In the genomic region with DNA sequence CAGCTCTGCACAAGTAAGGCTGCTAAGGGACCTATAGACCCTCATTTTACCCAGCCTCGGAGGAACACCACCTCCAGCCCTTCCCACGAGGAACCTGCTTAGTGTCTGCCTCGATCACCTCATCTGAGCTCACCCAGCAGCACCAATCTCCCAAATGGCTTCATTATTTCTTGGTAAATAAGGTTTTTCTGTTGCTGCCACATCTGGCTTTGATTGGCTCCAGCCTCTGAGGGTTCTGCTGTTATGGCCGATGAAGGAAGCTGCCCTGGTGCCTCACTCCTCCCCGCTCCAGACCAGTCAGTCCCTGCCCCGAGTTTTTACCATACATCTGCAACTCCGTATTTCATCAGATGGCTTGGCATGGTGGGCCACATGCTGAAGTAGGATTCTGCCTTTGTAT, we compare ENCODE assay signal across 29 mouse cellular contexts. TPM values are rescaled to one million over a fixed set of nuclear protein-coding genes. Genes with fewer than 3 reads are reported as not detected.
A peak's percentile ranks its signal among the peaks of the same experiment; 100 is the strongest.
DNase-seq lines count a peak whose midpoint lies in the region; ATAC-seq and TF ChIP-seq lines count a peak whose summit lies in the region.
"Had no signal": no experiment of that assay in that cellular context is flagged by ENCODE, and none has a peak within 500 bp of the region (broad histone marks: within the 10 kb centered on the region; RNA-seq: fewer than 3 reads in every experiment).

No protein-coding gene starts in this region.

- H3K4me1 ChIP-seq in hindbrain, embryonic 11.5 days (replicated peaks; ENCODE audit: control insufficient read depth, insufficient read depth, low read length): peaks cover 6% of the 10 kb centered on the region
- H3K4me1 ChIP-seq in hindbrain, embryonic 14.5 days (replicated peaks; ENCODE audit: control insufficient read depth, insufficient read depth, low read length): peaks cover 7% of the 10 kb centered on the region; the same call in 1 of the 2 replicates
- H3K4me1 ChIP-seq in embryonic facial prominence, embryonic 12.5 days: peaks cover 56% of the 10 kb centered on the region
- H3K4me1 ChIP-seq in limb, embryonic 14.5 days (ENCODE audit: control insufficient read depth, insufficient read depth, low read length): peaks cover 68% of the 10 kb centered on the region
- peaks cover 13% of the 10 kb centered on the region for H3K4me1 ChIP-seq in midbrain, embryonic 14.5 days (ENCODE audit: control insufficient read depth, insufficient read depth, low read length)

- no peak for TF ChIP-seq POLR2A in limb, embryonic 14.5 days (IDR thresholded peaks at IDR 0.05; ENCODE audit: borderline replicate concordance, extremely low read depth, insufficient read depth, insufficient read length)

- ATAC-seq in hindbrain, embryonic 11.5 days (ENCODE audit: low FRiP score): no peak
- ATAC-seq in hindbrain, embryonic 14.5 days (ENCODE audit: low FRiP score): no peak
- ATAC-seq in embryonic facial prominence, embryonic 12.5 days (ENCODE audit: insufficient number of reproducible peaks, insufficient read depth, low FRiP score, low TSS enrichment): no peak
- ATAC-seq in limb, embryonic 14.5 days (ENCODE audit: low FRiP score, low read depth): no peak
- no peak for ATAC-seq in midbrain, embryonic 14.5 days (ENCODE audit: low FRiP score, low TSS enrichment)
- ATAC-seq in megakaryocyte, adult 5-6 weeks (ENCODE audit: poor library complexity, severe bottlenecking): no peak
- ATAC-seq: activated CD4-positive, CD25-positive, alpha-beta regulatory T cell, adult 4 months; forebrain, embryonic 15.5 days had no signal

- H3K4me3 ChIP-seq in hindbrain, embryonic 11.5 days (ENCODE audit: low read depth, low read length): no peak overlapping the region
- no peak overlapping the region for H3K4me3 ChIP-seq in hindbrain, embryonic 14.5 days (replicated peaks; ENCODE audit: low read length)
- no peak overlapping the region for H3K4me3 ChIP-seq in embryonic facial prominence, embryonic 12.5 days
- no peak overlapping the region for H3K4me3 ChIP-seq in limb, embryonic 14.5 days (replicated peaks; ENCODE audit: low read length)
- no peak overlapping the region for H3K4me3 ChIP-seq in midbrain, embryonic 14.5 days (replicated peaks; ENCODE audit: low read depth, low read length)
- H3K4me3 ChIP-seq: forebrain, embryonic 15.5 days; hindbrain, embryonic 15.5 days; lung, embryonic 15.5 days; myocyte; neural tube, embryonic 13.5 days had no signal

- H3K9ac ChIP-seq in hindbrain, embryonic 11.5 days (ENCODE audit: low read depth, low read length): no peak overlapping the region
- no peak overlapping the region for H3K9ac ChIP-seq in hindbrain, embryonic 14.5 days
- H3K9ac ChIP-seq in embryonic facial prominence, embryonic 12.5 days: no peak overlapping the region
- no peak overlapping the region for H3K9ac ChIP-seq in limb, embryonic 14.5 days (ENCODE audit: low read depth, low read length, severe bottlenecking)
- H3K9ac ChIP-seq in midbrain, embryonic 14.5 days (replicated peaks; ENCODE audit: low read length): no peak overlapping the region
- H3K9ac ChIP-seq: forebrain, embryonic 15.5 days; hindbrain, embryonic 15.5 days; lung, embryonic 15.5 days; neural tube, embryonic 13.5 days had no signal

- no peaks in the 10 kb centered on the region for H3K9me3 ChIP-seq in hindbrain, embryonic 11.5 days (ENCODE audit: control insufficient read depth, low read length)
- no peaks in the 10 kb centered on the region for H3K9me3 ChIP-seq in hindbrain, embryonic 14.5 days (ENCODE audit: control insufficient read depth, low read length)
- H3K9me3 ChIP-seq in embryonic facial prominence, embryonic 12.5 days: no peaks in the 10 kb centered on the region
- no peaks in the 10 kb centered on the region for H3K9me3 ChIP-seq in limb, embryonic 14.5 days (ENCODE audit: control insufficient read depth, low read length)
- no peaks in the 10 kb centered on the region for H3K9me3 ChIP-seq in midbrain, embryonic 14.5 days (ENCODE audit: control insufficient read depth, low read length)
- H3K9me3 ChIP-seq: forebrain, embryonic 15.5 days; hindbrain, embryonic 15.5 days; lung, embryonic 15.5 days; neural tube, embryonic 13.5 days had no signal

- 78% methylated on average over 7 of the region's 7 CpGs for WGBS in hindbrain, embryonic 11.5 days
- 88% methylated on average over 7 of the region's 7 CpGs for WGBS in hindbrain, embryonic 14.5 days
- WGBS in embryonic facial prominence, embryonic 12.5 days: 33% methylated on average over 7 of the region's 7 CpGs
- 20% methylated on average over 7 of the region's 7 CpGs for WGBS in limb, embryonic 14.5 days
- 86% methylated on average over 7 of the region's 7 CpGs for WGBS in midbrain, embryonic 14.5 days

- 0 out of 2 replicates have a peak overlapping the region, but pooled peaks have one; percentile 24 for H3K27ac ChIP-seq in hindbrain, embryonic 11.5 days (ENCODE audit: low read depth, low read length)
- H3K27ac ChIP-seq in hindbrain, embryonic 14.5 days: no peak overlapping the region
- peak overlapping the region; percentile 86 for H3K27ac ChIP-seq in embryonic facial prominence, embryonic 12.5 days
- H3K27ac ChIP-seq in limb, embryonic 14.5 days (replicated peaks; ENCODE audit: low read depth, low read length): peak overlapping the region; percentile 82
- no peak overlapping the region for H3K27ac ChIP-seq in midbrain, embryonic 14.5 days (replicated peaks; ENCODE audit: low read depth, low read length)
- H3K27ac ChIP-seq: forebrain, embryonic 15.5 days; hindbrain, embryonic 15.5 days; lung, embryonic 15.5 days; neural tube, embryonic 13.5 days had no signal

- H3K27me3 ChIP-seq in hindbrain, embryonic 11.5 days (ENCODE audit: control insufficient read depth, insufficient read depth, low read length): no peaks in the 10 kb centered on the region
- H3K27me3 ChIP-seq in hindbrain, embryonic 14.5 days (ENCODE audit: control insufficient read depth, insufficient read depth, low read length): no peaks in the 10 kb centered on the region
- no peaks in the 10 kb centered on the region for H3K27me3 ChIP-seq in embryonic facial prominence, embryonic 12.5 days
- H3K27me3 ChIP-seq in limb, embryonic 14.5 days (ENCODE audit: control insufficient read depth, insufficient read depth, low read length): no peaks in the 10 kb centered on the region
- no peaks in the 10 kb centered on the region for H3K27me3 ChIP-seq in midbrain, embryonic 14.5 days (ENCODE audit: control insufficient read depth, insufficient read depth, low read length)
- H3K27me3 ChIP-seq: forebrain, embryonic 15.5 days; hindbrain, embryonic 15.5 days; lung, embryonic 15.5 days; neural tube, embryonic 13.5 days had no signal

- H3K4me2 ChIP-seq in hindbrain, embryonic 11.5 days (replicated peaks; ENCODE audit: low read depth, low read length): no peak overlapping the region
- no peak overlapping the region for H3K4me2 ChIP-seq in hindbrain, embryonic 14.5 days (replicated peaks)
- no peak overlapping the region for H3K4me2 ChIP-seq in embryonic facial prominence, embryonic 12.5 days (replicated peaks)
- H3K4me2 ChIP-seq in limb, embryonic 14.5 days (replicated peaks; ENCODE audit: low read depth, low read length, severe bottlenecking): no peak overlapping the region
- no peak overlapping the region for H3K4me2 ChIP-seq in midbrain, embryonic 14.5 days (ENCODE audit: low read length)
- H3K4me2 ChIP-seq: forebrain, embryonic 15.5 days; hindbrain, embryonic 15.5 days; liver, embryonic 11.5 days; lung, embryonic 15.5 days; midbrain, embryonic 11.5 days; neural tube, embryonic 13.5 days had no signal

- no peak for DNase-seq in hindbrain, embryonic 11.5 days (ENCODE audit: low spot score)
- DNase-seq in hindbrain, embryonic 14.5 days (ENCODE audit: low spot score): no peak
- DNase-seq in forelimb bud, embryonic 11.5 days (ENCODE audit: low read depth, low spot score): peak; percentile 74
- no peak for DNase-seq in limb, embryonic 14.5 days (ENCODE audit: low spot score)
- no peak for DNase-seq in midbrain, embryonic 14.5 days
- no peak for DNase-seq in layer of hippocampus, adult 8-10 months (ENCODE audit: low spot score in 2 of 2)
- DNase-seq: adrenal gland, adult 2 months; adrenal gland, postnatal 36 days; B cell, adult 2 months; cerebellum, adult 18-20 months; cerebellum, postnatal 10 days; heart, postnatal 14 days; kidney, adult 18-20 months; right cerebral cortex, postnatal 4 days; thymus, adult 2 months had no signal

- H3K36me3 ChIP-seq in hindbrain, embryonic 11.5 days (ENCODE audit: control insufficient read depth, insufficient read depth, low read length): no peaks in the 10 kb centered on the region
- H3K36me3 ChIP-seq in hindbrain, embryonic 14.5 days (replicated peaks; ENCODE audit: control insufficient read depth, insufficient read depth): peaks cover 17% of the 10 kb centered on the region
- H3K36me3 ChIP-seq in embryonic facial prominence, embryonic 12.5 days: no peaks in the 10 kb centered on the region
- peaks cover 7% of the 10 kb centered on the region; the same call in 1 of the 2 replicates for H3K36me3 ChIP-seq in limb, embryonic 14.5 days (ENCODE audit: control insufficient read depth, insufficient read depth, low read length)
- H3K36me3 ChIP-seq in midbrain, embryonic 14.5 days (ENCODE audit: control insufficient read depth, insufficient read depth, low read length): peaks cover 3% of the 10 kb centered on the region; the same call in 1 of the 2 replicates
- H3K36me3 ChIP-seq: hindbrain, embryonic 15.5 days had no signal

RNA-seq across cellular contexts. Expression of gene Mrpl23, which starts 13.5 kb away (rescaled TPM):
- polyA plus RNA-seq in hindbrain, embryonic 11.5 days (2014; fragmentation: Nextera tagmentation; extraction: Ambion mirVana): 13.5 and 13.9 TPM in 2 replicates
- 21.6 and 22.9 TPM in 2 replicates for polyA plus RNA-seq in hindbrain, embryonic 14.5 days (2014; fragmentation: Nextera tagmentation; extraction: Ambion mirVana)
- 19.8 and 32.6 TPM in 2 replicates for polyA plus RNA-seq in embryonic facial prominence, embryonic 12.5 days (2016; fragmentation: Nextera tagmentation; extraction: Ambion mirVana)
- polyA plus RNA-seq in limb, embryonic 14.5 days (2012; rRNA removed): 94.6 and 97.2 TPM in 2 replicates
- polyA plus RNA-seq in limb, embryonic 14.5 days (2014; fragmentation: Nextera tagmentation; extraction: Ambion mirVana): 30.0 and 40.8 TPM in 2 replicates
- 11.9 and 23.9 TPM in 2 replicates for polyA plus RNA-seq in midbrain, embryonic 14.5 days (2014; fragmentation: Nextera tagmentation; extraction: Ambion mirVana)
- total RNA-seq in megakaryocyte, adult 5-6 weeks (2015): 3.8 and 12.3 TPM in 2 replicates
- 37.2 and 52.6 TPM in 2 replicates for total RNA-seq in megakaryocyte, adult 5-6 weeks (2017)
- 1 to 10 TPM; 4.8 to 6.8 (median 5.7) TPM for total RNA-seq in layer of hippocampus, adult 8-10 months (2022)

RNA-seq across cellular contexts. Expression of gene Tnnt3, which starts 47.3 kb away (rescaled TPM):
- 1.7 and 1.9 TPM in 2 replicates for polyA plus RNA-seq in hindbrain, embryonic 11.5 days (2014; fragmentation: Nextera tagmentation; extraction: Ambion mirVana)
- 1.2 and 1.6 TPM in 2 replicates for polyA plus RNA-seq in hindbrain, embryonic 14.5 days (2014; fragmentation: Nextera tagmentation; extraction: Ambion mirVana)
- polyA plus RNA-seq in embryonic facial prominence, embryonic 12.5 days (2016; fragmentation: Nextera tagmentation; extraction: Ambion mirVana): 4.6 and 6.9 TPM in 2 replicates
- 42.5 and 114 TPM in 2 replicates for polyA plus RNA-seq in limb, embryonic 14.5 days (2012; rRNA removed)
- polyA plus RNA-seq in limb, embryonic 14.5 days (2014; fragmentation: Nextera tagmentation; extraction: Ambion mirVana): 101 and 183 TPM in 2 replicates
- 1.1 TPM in 1 of 2 replicates, not detected in the other for polyA plus RNA-seq in midbrain, embryonic 14.5 days (2014; fragmentation: Nextera tagmentation; extraction: Ambion mirVana)
- total RNA-seq in megakaryocyte, adult 5-6 weeks (2015): 1.4 and 1.5 TPM in 2 replicates
- total RNA-seq in megakaryocyte, adult 5-6 weeks (2017): 3.7 and 3.9 TPM in 2 replicates
- total RNA-seq in layer of hippocampus, adult 8-10 months (2022): 1 to 10 TPM in 2 of 4 experiments, not detected in 2; 1.2 to 3.8 TPM
- total RNA-seq: adrenal gland, adult 2 months; common myeloid progenitor, adult 5-6 weeks; left cerebral cortex, adult 18-20 months; left cerebral cortex, postnatal 25 days; megakaryocyte progenitor cell, adult 5-6 weeks had no signal
- polyA plus RNA-seq: adrenal gland, adult 2 months had no signal

Comparison
In these comparisons a context has a peak if more than half of its experiments do, and no peak if none do; other contexts are left out.
1. H3K27ac ChIP-seq: peak in hindbrain, embryonic 11.5 days (single experiment), embryonic facial prominence, embryonic 12.5 days (single experiment) and limb, embryonic 14.5 days (single experiment); none in hindbrain, embryonic 14.5 days (single experiment) and midbrain, embryonic 14.5 days (single experiment).